Comparison of ENCODE assay signal across 10 mouse cellular contexts in genomic region chr10:127564301-127564700, GRCm38 (mm10). TPM values are rescaled to one million over a fixed set of nuclear protein-coding genes. Genes with fewer than 3 reads are reported as not detected.
DNase-seq lines count a peak whose midpoint lies in the region; ATAC-seq and TF ChIP-seq lines count a peak whose summit lies in the region.
"Had no signal": no experiment of that assay in that cellular context is flagged by ENCODE, and none has a peak within 500 bp of the region (broad histone marks: within the 10 kb centered on the region; RNA-seq: fewer than 3 reads in every experiment).

No protein-coding gene starts in this region.

- H3K4me2 ChIP-seq in heart, embryonic 12.5 days, result peak overlapping the region; percentile 16; the same call in 1 of the 2 replicates
- no peak overlapping the region for H3K4me2 ChIP-seq in limb, embryonic 13.5 days (replicated peaks)

- H3K4me1 ChIP-seq in kidney, adult 2 months (ENCODE audit: control insufficient read depth, insufficient read depth, low read length), result no peaks in the 10 kb centered on the region
- H3K4me1 ChIP-seq in heart, embryonic 12.5 days (replicated peaks), result peaks cover 28% of the 10 kb centered on the region
- H3K4me1 ChIP-seq in limb, embryonic 13.5 days, result peaks cover 8% of the 10 kb centered on the region

- H3K36me3 ChIP-seq in kidney, adult 2 months (ENCODE audit: control insufficient read depth, insufficient read depth, low read length), result no peaks in the 10 kb centered on the region
- peaks cover 69% of the 10 kb centered on the region for H3K36me3 ChIP-seq in heart, embryonic 12.5 days
- H3K36me3 ChIP-seq in limb, embryonic 13.5 days, result peaks cover 91% of the 10 kb centered on the region

- no peak for TF ChIP-seq POLR2A in kidney, adult 2 months (IDR thresholded peaks at IDR 0.05; ENCODE audit: low read depth, low read length)

- DNase-seq in kidney, adult 2 months, result peak; percentile 30
- no peak for DNase-seq in kidney, adult 8-10 months
- peak; percentile 75 for DNase-seq in brain, adult 2 months (ENCODE audit: low read depth, low spot score)
- DNase-seq in frontal cortex, postnatal 25 days (ENCODE audit: low spot score in 2 of 2), result no peak
- no peak for DNase-seq in thymus, postnatal 14 days
- DNase-seq in layer of hippocampus, adult 2 months (ENCODE audit: low spot score in 2 of 2), result no peak

- 38% methylated on average over 13 of the region's 13 CpGs for WGBS in kidney, adult 2 months
- 29% methylated on average over 13 of the region's 13 CpGs for WGBS in heart, embryonic 12.5 days
- 55% methylated on average over 13 of the region's 13 CpGs for WGBS in limb, embryonic 13.5 days

- no peak overlapping the region for H3K9ac ChIP-seq in heart, embryonic 12.5 days
- no peak overlapping the region for H3K9ac ChIP-seq in limb, embryonic 13.5 days

- ATAC-seq in heart, embryonic 12.5 days (ENCODE audit: insufficient number of reproducible peaks, low FRiP score), result peak; percentile 79
- ATAC-seq in limb, embryonic 13.5 days (ENCODE audit: low FRiP score, low read depth), result peak; percentile 34; the same call in 1 of the 2 replicates

- peak overlapping the region; percentile 11; the same call in 1 of the 2 replicates for H3K27ac ChIP-seq in kidney, adult 2 months (ENCODE audit: insufficient read depth, low read depth, low read length)
- peak overlapping the region; percentile 31 for H3K27ac ChIP-seq in heart, embryonic 12.5 days (ENCODE audit: poor library complexity, severe bottlenecking)
- no peak overlapping the region for H3K27ac ChIP-seq in limb, embryonic 13.5 days
- no peak overlapping the region for H3K27ac ChIP-seq in layer of hippocampus, adult 2 months

- H3K9me3 ChIP-seq in heart, embryonic 12.5 days (replicated peaks), result no peaks in the 10 kb centered on the region
- no peaks in the 10 kb centered on the region for H3K9me3 ChIP-seq in limb, embryonic 13.5 days
- H3K9me3 ChIP-seq: megakaryocyte, embryonic 14.5 days had no signal

- H3K4me3 ChIP-seq in kidney, adult 2 months (ENCODE audit: insufficient read depth, low read depth, low read length), result no peak overlapping the region
- H3K4me3 ChIP-seq in heart, embryonic 12.5 days, result no peak overlapping the region
- H3K4me3 ChIP-seq in limb, embryonic 13.5 days, result no peak overlapping the region
- no peak overlapping the region for H3K4me3 ChIP-seq in layer of hippocampus, adult 2 months
- H3K4me3 ChIP-seq: megakaryocyte, embryonic 14.5 days had no signal

- no peaks in the 10 kb centered on the region for H3K27me3 ChIP-seq in kidney, adult 2 months (replicated peaks; ENCODE audit: control insufficient read depth, insufficient read depth, low read length)
- no peaks in the 10 kb centered on the region for H3K27me3 ChIP-seq in heart, embryonic 12.5 days (replicated peaks)
- no peaks in the 10 kb centered on the region for H3K27me3 ChIP-seq in limb, embryonic 13.5 days

- TF ChIP-seq CTCF in kidney, adult 2 months (conservative IDR thresholded peaks at IDR 0.05; ENCODE audit: insufficient read depth, insufficient read length, low read depth, low read length), result no peak
- TF ChIP-seq CTCF in layer of hippocampus, adult 2 months (conservative IDR thresholded peaks at IDR 0.05), result no peak

RNA-seq across cellular contexts. Expression of gene Nxph4, which starts 29.9 kb away (rescaled TPM):
- polyA plus RNA-seq in kidney, adult 2 months (2012; rRNA removed), result 2.0 and 2.2 TPM in 2 replicates
- 0.33 and 0.65 TPM in 2 replicates for polyA plus RNA-seq in heart, embryonic 12.5 days (2016; fragmentation: Nextera tagmentation; extraction: Ambion mirVana)
- 10.7 and 12.5 TPM in 2 replicates for polyA plus RNA-seq in limb, embryonic 13.5 days (2015; fragmentation: Nextera tagmentation; extraction: Ambion mirVana)
- total RNA-seq in layer of hippocampus, adult 2 months (2021), result 1 to 10 TPM; 1.2 to 1.6 TPM
- total RNA-seq: MEL had no signal

RNA-seq across cellular contexts. Expression of gene Shmt2, which starts 42.1 kb away (rescaled TPM):
- 232 and 274 TPM in 2 replicates for polyA plus RNA-seq in kidney, adult 2 months (2012; rRNA removed)
- 80.4 and 83.8 TPM in 2 replicates for polyA plus RNA-seq in heart, embryonic 12.5 days (2016; fragmentation: Nextera tagmentation; extraction: Ambion mirVana)
- polyA plus RNA-seq in limb, embryonic 13.5 days (2015; fragmentation: Nextera tagmentation; extraction: Ambion mirVana), result 97.4 and 98.1 TPM in 2 replicates
- 10 to 100 TPM; 25.4 to 27.6 TPM for total RNA-seq in layer of hippocampus, adult 2 months (2021)

RNA-seq across cellular contexts. Expression of gene Ndufa4l2, which starts 49.5 kb away (rescaled TPM):
- 24.4 and 27.4 TPM in 2 replicates for polyA plus RNA-seq in kidney, adult 2 months (2012; rRNA removed)
- polyA plus RNA-seq in heart, embryonic 12.5 days (2016; fragmentation: Nextera tagmentation; extraction: Ambion mirVana), result 19.5 and 24.4 TPM in 2 replicates
- polyA plus RNA-seq in limb, embryonic 13.5 days (2015; fragmentation: Nextera tagmentation; extraction: Ambion mirVana), result 8.7 and 10.1 TPM in 2 replicates
- total RNA-seq in layer of hippocampus, adult 2 months (2021), result 1 to 10 TPM; 3.5 to 3.7 TPM

RNA-seq across cellular contexts. Expression of gene Lrp1, which starts 56.6 kb away (rescaled TPM):
- polyA plus RNA-seq in kidney, adult 2 months (2012; rRNA removed), result 55.3 and 57.8 TPM in 2 replicates
- 43.3 and 46.1 TPM in 2 replicates for polyA plus RNA-seq in heart, embryonic 12.5 days (2016; fragmentation: Nextera tagmentation; extraction: Ambion mirVana)
- 123 and 127 TPM in 2 replicates for polyA plus RNA-seq in limb, embryonic 13.5 days (2015; fragmentation: Nextera tagmentation; extraction: Ambion mirVana)
- 100 to 1,000 TPM; 288 to 310 TPM for total RNA-seq in layer of hippocampus, adult 2 months (2021)

Comparison
In these comparisons a context has a peak if more than half of its experiments do, and no peak if none do; other contexts are left out.
1. DNase-seq: peak in kidney, adult 2 months (single experiment) and brain, adult 2 months (single experiment); none in kidney, adult 8-10 months (0 of 2), frontal cortex, postnatal 25 days (0 of 2), thymus, postnatal 14 days (single experiment) and layer of hippocampus, adult 2 months (0 of 2).
2. H3K27ac ChIP-seq: peak in kidney, adult 2 months (single experiment) and heart, embryonic 12.5 days (single experiment); none in limb, embryonic 13.5 days (single experiment) and layer of hippocampus, adult 2 months (single experiment).